Mouse (Mus musculus) neutrophil, adult 5-6 weeks (primary cell): ENCODE results near the gene 4933436I01Rik. TPM values are rescaled to one million over a fixed set of nuclear protein-coding genes. Genes with fewer than 3 reads are reported as not detected.

Experiments used
- ATAC-seq: fragments of 151-379, 151-347 bp; 2 replicates; pipeline ENCODE4 v1.8.0; 2017; ENCODE audit warnings: mild to moderate bottlenecking, moderate TSS enrichment; ENCODE audit not compliant: insufficient number of reproducible peaks, poor library complexity, low FRiP score, severe bottlenecking; ENCODE audit errors: extremely low read depth
- total RNA-seq: library from RNA; stranded (forward); fragments of 200-1000 nt; gene quantifications from 2 replicates; pipeline ENCODE4 v1.2.3, GENCODE M21; 2017

The 4933436I01Rik gene
- total RNA-seq: not detected in 2 replicates

DNA sequence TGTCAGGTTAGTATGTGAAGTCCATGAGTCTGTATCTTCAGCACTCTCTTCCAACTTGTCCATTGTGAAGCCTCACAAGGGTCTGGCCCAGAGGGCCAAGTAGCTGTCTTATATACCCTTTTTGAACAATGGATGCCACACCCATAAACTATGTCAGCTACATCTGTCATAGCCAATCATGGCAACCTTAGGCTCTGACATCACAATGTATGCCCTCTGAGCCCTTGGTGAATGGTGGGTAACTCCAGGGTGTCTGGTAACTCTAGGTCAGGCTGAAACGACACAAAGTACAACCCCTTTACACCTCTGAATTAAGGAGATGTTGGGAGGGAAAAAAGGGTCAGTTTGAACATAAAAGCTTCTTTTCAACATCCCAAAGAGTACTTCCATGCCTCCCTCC is at the start of gene 4933436I01Rik:
TSS of gene 4933436I01Rik (minus strand) at position 101 of the 400 bp plus-strand sequence.
- ATAC-seq: no peak

DNA sequence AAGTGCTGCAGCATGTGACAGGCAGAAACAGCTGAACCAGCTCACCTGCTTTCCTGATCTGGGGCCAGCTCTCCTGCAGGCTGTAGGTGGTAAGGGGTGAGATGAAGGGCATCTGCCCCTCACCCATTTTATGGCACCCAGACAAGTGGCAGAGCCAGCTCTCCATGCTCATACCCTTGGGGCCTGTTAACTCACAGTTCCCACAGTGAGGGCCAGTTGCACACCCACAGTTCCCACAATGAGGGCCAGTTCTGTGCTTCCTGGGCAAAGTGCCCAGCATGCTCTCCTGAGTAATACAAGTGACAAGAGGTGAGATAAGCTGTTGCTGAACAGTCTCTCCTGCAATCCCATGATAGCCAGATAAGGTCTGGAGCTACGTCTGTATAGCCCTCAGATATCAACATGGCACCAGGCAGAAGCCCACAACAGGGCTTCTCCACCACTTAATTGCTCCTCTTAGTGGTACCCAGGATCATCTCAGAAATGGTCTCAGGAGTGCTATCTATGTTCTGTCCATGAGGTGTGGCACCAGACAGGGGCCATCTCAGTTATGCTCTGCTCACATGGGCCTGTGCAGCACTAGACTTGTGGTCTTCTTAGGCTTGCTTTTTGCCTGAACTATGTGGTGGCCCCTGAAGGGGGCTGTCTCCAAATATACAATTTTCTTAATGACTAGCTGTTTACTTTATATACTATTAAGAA is 3.7 kb upstream of the 4933436I01Rik start:
- ATAC-seq: no peak

DNA sequence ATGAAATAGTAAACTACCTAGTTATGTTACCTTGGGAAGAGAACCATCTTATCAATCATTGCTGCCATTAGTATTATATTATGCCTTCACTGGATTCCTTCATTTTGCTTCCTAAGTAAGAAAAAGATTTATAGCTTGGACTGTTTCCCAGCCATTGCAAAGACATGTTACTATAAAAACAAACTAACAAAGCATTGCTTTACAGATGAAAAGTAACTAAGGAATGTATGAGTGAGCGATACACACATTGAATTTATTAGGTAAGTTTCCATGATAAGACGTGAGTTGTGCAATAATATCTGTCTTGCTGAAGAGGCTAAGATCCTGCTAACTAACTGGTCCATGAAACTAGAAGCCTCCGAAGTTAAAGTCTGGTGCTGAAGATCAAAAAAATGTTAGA is 37.8 kb downstream of the 4933436I01Rik start:
- ATAC-seq: no peak

Other genes with a start within 250 kb of the 4933436I01Rik start
- not detected in 2 replicates for gene Gm1140, start 227.9 kb downstream of the 4933436I01Rik start, total RNA-seq
- not detected in 2 replicates for gene Gm14692, start 225.8 kb downstream of the 4933436I01Rik start, total RNA-seq